Mouse (Mus musculus) fat pad, adult 2 months (tissue): Measurements from ENCODE around the gene Pdzd9.
"Not testable (repeated sequence)": the region's sequence is repeated elsewhere in the genome, so short reads cannot be mapped to it uniquely, and the experiment has no call there.

ENCODE experiments used
- DNase-seq: peaks from one replicate; pipeline ENCODE4 v3.0.0-alpha.2; 2011; ENCODE audit warnings: low read depth, low spot score; ENCODE audit errors: extremely low read depth

Pdzd9 gene

GRCm38 (mm10) chr7:120670153-120670875 is at the start of gene Pdzd9:
Gene Pdzd9 (minus strand): TSS chr7:120670343.
- DNase-seq = no peak

- no peak for DNase-seq
Measured at GRCm38 (mm10) chr7:120717261-120717660, 47.1 kb upstream of the Pdzd9 start.

GRCm38 (mm10) chr7:120713951-120714350 is 43.8 kb upstream of the Pdzd9 start:
- DNase-seq = not testable (repeated sequence)

GRCm38 (mm10) chr7:120713225-120713624 is 43.1 kb upstream of the Pdzd9 start:
- no peak for DNase-seq

GRCm38 (mm10) chr7:120712071-120712470 is 41.9 kb upstream of the Pdzd9 start:
- no peak for DNase-seq

- DNase-seq = no peak
Measured at GRCm38 (mm10) chr7:120703888-120704287, 33.7 kb upstream of the Pdzd9 start.

GRCm38 (mm10) chr7:120699586-120699985 is 29.4 kb upstream of the Pdzd9 start:
- no peak for DNase-seq

GRCm38 (mm10) chr7:120696331-120696730 is 26.2 kb upstream of the Pdzd9 start:
- no peak for DNase-seq

GRCm38 (mm10) chr7:120695641-120696040 is 25.5 kb upstream of the Pdzd9 start:
- no peak for DNase-seq

- no peak for DNase-seq
Measured at GRCm38 (mm10) chr7:120695196-120695595, 25.1 kb upstream of the Pdzd9 start.

GRCm38 (mm10) chr7:120693831-120694375 is 23.8 kb upstream of the Pdzd9 start:
- no peak for DNase-seq

GRCm38 (mm10) chr7:120690634-120691033 is 20.5 kb upstream of the Pdzd9 start:
- no peak for DNase-seq

- no peak for DNase-seq
Measured at GRCm38 (mm10) chr7:120685227-120685626, 15.1 kb upstream of the Pdzd9 start.

GRCm38 (mm10) chr7:120684731-120685161 is 14.6 kb upstream of the Pdzd9 start:
- no peak for DNase-seq

- DNase-seq = no peak
Measured at GRCm38 (mm10) chr7:120682002-120682401, 11.9 kb upstream of the Pdzd9 start.

GRCm38 (mm10) chr7:120679023-120679422 is 8.9 kb upstream of the Pdzd9 start:
- no peak for DNase-seq

GRCm38 (mm10) chr7:120677764-120678531 is 7.8 kb upstream of the Pdzd9 start:
- no peak for DNase-seq

GRCm38 (mm10) chr7:120677001-120677643 is 7.0 kb upstream of the Pdzd9 start, which contains the start of gene Mosmo:
Gene Mosmo (plus strand): TSS chr7:120677618.
- DNase-seq = no peak

- DNase-seq = no peak
Measured at GRCm38 (mm10) chr7:120671271-120671670, 1.1 kb upstream of the Pdzd9 start.

GRCm38 (mm10) chr7:120662079-120662478 is 8.1 kb downstream of the Pdzd9 start:
- no peak for DNase-seq

GRCm38 (mm10) chr7:120647849-120648248 is 22.3 kb downstream of the Pdzd9 start:
- no peak for DNase-seq
